Mouse (Mus musculus): ENCODE results near the gene E130309D02Rik. TPM values are rescaled to one million over a fixed set of nuclear protein-coding genes. Genes with fewer than 3 reads are reported as not detected.

Gene E130309D02Rik
- polyA plus RNA-seq, 1 experiment from 2014 or later = 15.7 TPM

DNA sequence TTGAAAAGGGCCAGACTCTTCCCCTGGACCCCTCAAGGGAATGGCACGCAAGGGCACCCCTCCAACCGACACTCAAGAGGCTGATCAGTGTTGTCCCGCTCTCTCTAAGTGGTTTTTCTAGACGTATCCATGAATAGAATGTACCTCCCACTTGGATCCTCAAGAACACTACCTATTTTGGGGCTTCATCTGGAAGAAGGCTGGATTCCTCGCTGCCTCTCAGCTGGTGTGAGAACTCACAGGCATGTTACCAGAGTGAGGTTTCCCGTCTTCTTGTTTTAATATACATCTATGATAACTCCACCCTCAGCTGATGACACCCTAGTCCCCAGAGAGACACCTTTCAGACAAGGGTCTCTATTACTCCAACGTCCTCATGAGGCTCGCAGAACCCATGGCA is 53.5 kb downstream of the E130309D02Rik start:
- peaks cover 3% of the 10 kb centered on the region; the same call in 1 of the 2 replicates for H3K36me3 ChIP-seq (ENCODE audit: control insufficient read depth, insufficient read depth, low read length)
- H3K4me1 ChIP-seq (replicated peaks; ENCODE audit: control insufficient read depth, insufficient read depth) = no peaks in the 10 kb centered on the region
- H3K27ac ChIP-seq (replicated peaks) = no peak overlapping the region
- no peaks in the 10 kb centered on the region for H3K9me3 ChIP-seq (ENCODE audit: control insufficient read depth, low read length)
- H3K27me3 ChIP-seq (ENCODE audit: control insufficient read depth, insufficient read depth, low read length) = no peaks in the 10 kb centered on the region
- WGBS = 91% methylated on average over 8 of the region's 8 CpGs
- DNase-seq (ENCODE audit: low spot score) (no peak), ATAC-seq (ENCODE audit: low FRiP score, low TSS enrichment) (no peak)
- H3K4me3 ChIP-seq (ENCODE audit: low read depth, low read length) = no peak overlapping the region
- no peak overlapping the region for H3K4me2 ChIP-seq (replicated peaks; ENCODE audit: low read depth)
- TF ChIP-seq CTCF (IDR thresholded peaks at IDR 0.05; ENCODE audit: low read depth) (no peak), EP300 (optimal IDR thresholded peaks at IDR 0.05) (no peak)
- H3K9ac ChIP-seq (ENCODE audit: low read length) = no peak overlapping the region

DNA sequence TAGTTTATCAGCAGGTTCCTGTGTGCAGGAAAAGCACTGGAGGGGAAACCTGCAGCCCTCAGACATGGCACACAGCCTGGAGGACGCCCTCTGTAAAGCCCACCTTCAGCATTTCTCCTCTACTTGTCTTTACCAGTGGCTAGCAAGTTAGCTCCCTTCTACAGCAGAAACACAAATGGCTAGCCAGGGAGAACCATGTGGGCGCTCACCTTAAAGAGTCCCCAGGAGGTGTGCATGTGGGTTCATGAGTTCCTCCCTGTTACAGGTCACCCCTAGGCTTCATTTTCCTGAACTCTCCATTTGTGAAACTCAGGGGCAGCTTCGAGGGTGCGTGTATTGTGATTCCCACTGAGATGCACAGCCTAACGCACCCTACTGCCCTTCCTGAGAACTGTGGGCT is 59.4 kb downstream of the E130309D02Rik start:
- DNase-seq (ENCODE audit: low spot score) (no peak), ATAC-seq (ENCODE audit: low FRiP score, low TSS enrichment) (no peak)
- Histone ChIP-seq H3K27me3 (ENCODE audit: control insufficient read depth, insufficient read depth, low read length) (peaks cover 14% of the 10 kb centered on the region), H3K4me2 (replicated peaks; ENCODE audit: low read depth) (no peak overlapping the region), H3K4me1 (replicated peaks; ENCODE audit: control insufficient read depth, insufficient read depth) (no peaks in the 10 kb centered on the region), H3K4me3 (ENCODE audit: low read depth, low read length) (no peak overlapping the region), H3K27ac (replicated peaks) (no peak overlapping the region), H3K36me3 (ENCODE audit: control insufficient read depth, insufficient read depth, low read length) (peaks cover 12% of the 10 kb centered on the region), H3K9me3 (ENCODE audit: control insufficient read depth, low read length) (peaks cover 5% of the 10 kb centered on the region), H3K9ac (ENCODE audit: low read length) (no peak overlapping the region)
- 96% methylated on average over 5 of the region's 5 CpGs for WGBS
- TF ChIP-seq EP300 (optimal IDR thresholded peaks at IDR 0.05) (no peak), CTCF (IDR thresholded peaks at IDR 0.05; ENCODE audit: low read depth) (no peak)

DNA sequence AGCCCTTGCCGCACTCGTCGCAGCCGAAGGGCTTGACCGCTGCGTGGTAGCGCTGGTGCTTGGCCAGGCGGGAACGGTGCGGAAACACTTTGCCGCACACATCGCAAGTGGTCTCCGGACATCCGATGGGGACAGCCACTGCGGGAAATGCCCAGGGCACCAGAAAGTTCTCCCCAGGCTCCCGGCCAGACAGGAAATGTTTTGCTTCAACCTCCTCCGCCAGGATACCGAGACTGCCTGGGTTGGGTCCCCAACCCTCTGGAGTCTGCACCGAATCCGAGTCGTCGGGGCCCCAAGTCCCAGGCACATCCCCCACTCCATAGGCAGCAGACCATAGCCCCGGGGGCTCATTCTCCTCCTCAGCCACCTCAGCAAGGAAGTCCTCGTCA is 60.0 kb downstream of the E130309D02Rik start:
- Histone ChIP-seq H3K4me3 (ENCODE audit: low read depth, low read length) (no peak overlapping the region), H3K36me3 (ENCODE audit: control insufficient read depth, insufficient read depth, low read length) (peaks cover 12% of the 10 kb centered on the region), H3K4me2 (replicated peaks; ENCODE audit: low read depth) (no peak overlapping the region), H3K27me3 (ENCODE audit: control insufficient read depth, insufficient read depth, low read length) (peaks cover 14% of the 10 kb centered on the region), H3K4me1 (replicated peaks; ENCODE audit: control insufficient read depth, insufficient read depth) (no peaks in the 10 kb centered on the region), H3K9me3 (ENCODE audit: control insufficient read depth, low read length) (peaks cover 5% of the 10 kb centered on the region), H3K27ac (replicated peaks) (no peak overlapping the region), H3K9ac (ENCODE audit: low read length) (no peak overlapping the region)
- no peak for TF ChIP-seq EP300 (optimal IDR thresholded peaks at IDR 0.05)
- no peak for TF ChIP-seq CTCF (IDR thresholded peaks at IDR 0.05; ENCODE audit: low read depth)
- DNase-seq (ENCODE audit: low spot score) (no peak), ATAC-seq (ENCODE audit: low FRiP score, low TSS enrichment) (no peak)
- 65% methylated on average over 23 of the region's 24 CpGs for WGBS

DNA sequence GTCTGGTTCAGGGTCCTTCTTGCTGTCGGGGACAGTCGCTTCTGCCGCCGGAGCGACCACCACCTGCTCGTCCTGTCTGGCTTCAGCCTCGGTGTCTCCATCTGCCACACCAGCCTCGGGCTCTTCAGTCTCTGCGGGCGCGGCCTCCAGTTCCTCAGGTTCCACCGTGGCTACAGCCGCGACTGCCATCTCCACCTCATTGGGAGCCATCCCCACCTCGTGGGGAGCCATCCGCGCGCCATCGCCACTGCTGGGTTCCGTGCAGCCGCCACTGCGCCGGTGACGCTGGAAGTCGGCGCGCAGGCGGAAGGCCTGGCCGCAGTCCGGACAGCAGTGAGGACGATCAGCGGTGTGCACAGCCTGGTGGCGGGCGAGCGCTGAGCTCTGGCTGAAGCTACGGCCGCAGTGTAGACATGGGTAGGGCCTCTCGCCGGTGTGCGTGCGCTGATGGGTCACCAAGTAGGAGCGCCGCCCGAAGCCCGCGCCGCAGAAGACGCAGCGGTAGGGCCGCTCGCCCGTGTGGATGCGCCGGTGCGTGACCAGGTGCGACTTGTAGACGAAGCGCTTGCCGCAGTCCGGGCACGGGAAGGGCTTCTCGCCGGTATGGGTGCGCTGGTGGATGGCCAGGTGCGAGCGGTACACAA is 60.6 kb downstream of the E130309D02Rik start:
- Histone ChIP-seq H3K4me2 (replicated peaks; ENCODE audit: low read depth) (no peak overlapping the region), H3K27ac (replicated peaks) (no peak overlapping the region), H3K4me3 (ENCODE audit: low read depth, low read length) (peak overlapping the region; percentile 35; the same call in 1 of the 2 replicates), H3K9ac (ENCODE audit: low read length) (no peak overlapping the region), H3K27me3 (ENCODE audit: control insufficient read depth, insufficient read depth, low read length) (peaks cover 14% of the 10 kb centered on the region), H3K9me3 (ENCODE audit: control insufficient read depth, low read length) (peaks cover 5% of the 10 kb centered on the region), H3K36me3 (ENCODE audit: control insufficient read depth, insufficient read depth, low read length) (peaks cover 12% of the 10 kb centered on the region), H3K4me1 (replicated peaks; ENCODE audit: control insufficient read depth, insufficient read depth) (no peaks in the 10 kb centered on the region)
- 55% methylated on average over 57 of the region's 66 CpGs for WGBS
- no peak for TF ChIP-seq EP300 (optimal IDR thresholded peaks at IDR 0.05)
- ATAC-seq (ENCODE audit: low FRiP score, low TSS enrichment) (no peak), DNase-seq (ENCODE audit: low spot score) (no peak)

DNA sequence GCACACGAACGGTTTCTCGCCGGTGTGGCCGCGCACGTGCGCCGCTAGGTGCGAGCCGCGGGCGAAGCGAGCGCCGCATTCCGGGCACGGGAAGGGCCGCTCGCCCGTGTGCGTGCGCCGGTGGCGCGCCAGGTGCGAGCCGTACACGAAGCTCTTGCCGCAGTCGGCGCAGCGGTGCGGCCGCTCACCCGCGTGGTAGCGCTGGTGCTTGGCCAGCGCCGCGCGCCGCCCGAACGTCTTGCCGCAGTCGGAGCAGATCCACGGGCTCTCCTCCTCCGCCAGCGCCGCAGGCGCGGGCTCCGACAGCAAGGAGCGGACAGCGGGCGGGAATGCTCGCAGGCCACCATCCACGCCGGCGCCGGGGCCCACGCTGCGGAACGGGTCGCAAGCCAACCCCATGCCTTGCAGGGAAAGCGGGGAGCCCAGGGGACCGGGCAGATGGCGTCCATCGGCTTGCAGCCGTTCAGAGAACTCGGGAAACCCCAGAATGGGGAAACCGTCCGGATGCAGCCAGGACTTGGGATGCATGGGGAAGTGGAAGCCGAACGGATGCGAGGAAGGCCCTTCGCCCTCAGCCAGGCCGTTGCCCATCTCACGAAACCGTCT is 61.2 kb downstream of the E130309D02Rik start:
- Histone ChIP-seq H3K36me3 (ENCODE audit: control insufficient read depth, insufficient read depth, low read length) (peaks cover 12% of the 10 kb centered on the region), H3K9me3 (ENCODE audit: control insufficient read depth, low read length) (peaks cover 5% of the 10 kb centered on the region), H3K27me3 (ENCODE audit: control insufficient read depth, insufficient read depth, low read length) (peaks cover 14% of the 10 kb centered on the region), H3K4me1 (replicated peaks; ENCODE audit: control insufficient read depth, insufficient read depth) (no peaks in the 10 kb centered on the region), H3K4me3 (ENCODE audit: low read depth, low read length) (peak overlapping the region; percentile 35), H3K27ac (replicated peaks) (no peak overlapping the region), H3K9ac (ENCODE audit: low read length) (no peak overlapping the region), H3K4me2 (replicated peaks; ENCODE audit: low read depth) (peak overlapping the region; percentile 57)
- DNase-seq (ENCODE audit: low spot score) (no peak), ATAC-seq (ENCODE audit: low FRiP score, low TSS enrichment) (no peak)
- TF ChIP-seq EP300 (optimal IDR thresholded peaks at IDR 0.05) = no peak
- TF ChIP-seq CTCF (IDR thresholded peaks at IDR 0.05; ENCODE audit: low read depth) = no peak
- 21% methylated on average over 80 of the region's 81 CpGs for WGBS

DNA sequence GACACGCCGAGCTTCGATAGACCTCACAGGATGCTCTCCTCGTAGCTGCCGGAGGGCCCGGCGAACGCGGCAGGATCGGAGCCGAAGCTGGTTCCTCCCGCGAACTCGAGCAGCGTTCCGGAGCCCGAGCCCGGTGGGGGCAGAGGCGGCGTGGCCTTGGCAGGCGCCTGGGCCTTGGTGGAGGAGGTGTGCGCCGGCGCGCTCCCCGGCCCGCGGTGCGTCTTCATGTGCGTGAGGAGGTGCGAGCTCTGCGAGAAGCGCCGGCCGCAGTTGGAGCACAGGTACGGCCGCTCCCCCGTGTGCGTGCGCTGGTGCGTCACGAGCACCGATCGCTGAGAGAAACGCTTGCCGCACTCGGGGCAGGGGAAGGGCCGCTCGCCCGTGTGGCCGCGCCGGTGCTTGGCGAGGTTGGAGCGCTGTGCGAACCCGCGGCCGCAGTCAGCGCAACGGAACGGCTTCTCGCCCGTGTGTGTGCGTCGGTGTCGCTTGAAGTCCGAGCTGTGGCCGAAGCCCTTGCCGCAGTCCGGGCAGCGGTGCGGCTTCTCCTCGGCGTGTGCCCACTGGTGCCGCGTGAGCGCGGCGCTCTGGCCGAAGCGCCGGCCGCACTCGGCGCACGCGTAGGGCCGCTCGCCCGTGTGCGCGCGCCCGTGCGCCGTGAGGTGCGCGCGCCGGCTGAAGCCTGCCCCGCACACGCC is 61.8 kb downstream of the E130309D02Rik start:
- TF ChIP-seq CTCF (IDR thresholded peaks at IDR 0.05; ENCODE audit: low read depth) (no peak), EP300 (optimal IDR thresholded peaks at IDR 0.05) (no peak)
- Histone ChIP-seq H3K4me2 (replicated peaks; ENCODE audit: low read depth) (peak overlapping the region; percentile 57), H3K27me3 (ENCODE audit: control insufficient read depth, insufficient read depth, low read length) (peaks cover 14% of the 10 kb centered on the region), H3K4me1 (replicated peaks; ENCODE audit: control insufficient read depth, insufficient read depth) (no peaks in the 10 kb centered on the region), H3K9ac (ENCODE audit: low read length) (no peak overlapping the region), H3K27ac (replicated peaks) (no peak overlapping the region), H3K36me3 (ENCODE audit: control insufficient read depth, insufficient read depth, low read length) (peaks cover 12% of the 10 kb centered on the region), H3K4me3 (ENCODE audit: low read depth, low read length) (peak overlapping the region; percentile 35), H3K9me3 (ENCODE audit: control insufficient read depth, low read length) (peaks cover 5% of the 10 kb centered on the region)
- WGBS = 22% methylated on average over 90 of the region's 103 CpGs
- DNase-seq (ENCODE audit: low spot score) (no peak), ATAC-seq (ENCODE audit: low FRiP score, low TSS enrichment) (no peak)

Measured in stomach, postnatal 0 days (tissue).